Mouse (Mus musculus): ENCODE data around the gene Capzb. TPM values are rescaled to one million over a fixed set of nuclear protein-coding genes. Genes with fewer than 3 reads are reported as not detected.

Gene Capzb
- total RNA-seq, 2 experiments from 2014 or later, result 37.6 to 128 TPM

DNA sequence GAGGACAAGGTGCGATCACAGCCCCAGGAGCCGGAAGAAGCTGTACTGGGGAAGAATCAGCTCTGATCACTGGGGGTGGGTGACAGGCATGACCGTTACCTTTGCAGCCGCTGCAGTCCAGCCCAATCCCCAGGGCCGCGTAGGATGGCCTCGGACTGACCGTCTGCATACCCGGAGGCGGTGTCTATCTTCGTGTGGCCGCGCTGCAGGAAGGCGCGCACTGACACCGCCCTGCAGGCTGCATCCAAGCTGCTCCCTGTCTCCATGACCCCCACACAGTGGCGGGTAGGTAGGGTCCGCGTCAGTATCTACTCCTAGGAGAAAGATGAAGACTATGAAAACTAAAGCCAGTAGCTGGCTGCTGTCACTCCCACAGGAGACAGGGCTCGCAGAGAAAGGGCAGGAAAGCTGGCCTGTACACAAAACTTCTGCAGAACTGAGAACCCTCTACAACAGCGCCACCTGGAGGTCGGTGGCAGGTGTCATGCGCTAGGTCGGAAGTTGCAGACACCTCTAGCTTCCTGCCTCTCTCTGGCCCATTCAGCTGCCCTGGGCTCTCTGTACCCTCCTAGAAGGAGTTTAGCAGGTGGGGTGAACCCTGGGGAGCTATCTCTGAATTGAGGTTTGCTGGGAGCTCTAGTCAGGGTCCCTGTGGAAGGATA is 144.3 kb downstream of the Capzb start:
- ATAC-seq (replicated peaks; ENCODE audit: low FRiP score, poor library complexity, severe bottlenecking), result peak; percentile 79

- ATAC-seq (replicated peaks; ENCODE audit: low FRiP score, poor library complexity, severe bottlenecking), result no peak
Observed at GRCm38 (mm10) chr4:139338145-139338544, 145.4 kb downstream of the Capzb start.

DNA sequence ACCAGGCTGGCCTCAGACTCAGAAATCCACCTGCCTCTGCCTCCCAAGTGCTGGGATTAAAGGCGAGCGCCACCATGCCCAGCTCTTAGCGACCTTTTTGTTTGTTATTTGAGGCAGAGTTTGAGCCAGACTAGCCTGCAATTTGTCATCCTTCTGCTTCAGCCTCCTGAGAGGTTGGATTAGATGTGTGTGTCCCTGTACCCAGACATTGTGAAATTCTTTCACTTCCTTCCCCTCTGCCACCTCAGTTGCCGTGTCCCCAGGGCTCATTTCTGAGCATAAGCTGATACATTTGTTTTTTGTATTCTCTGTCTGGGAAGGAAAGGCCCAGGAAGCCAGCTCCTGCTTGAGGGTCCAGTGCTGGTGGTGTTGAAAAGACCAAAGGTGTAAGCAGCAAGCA is 148.1 kb downstream of the Capzb start:
- ATAC-seq (replicated peaks; ENCODE audit: low FRiP score, poor library complexity, severe bottlenecking), result no peak

Other genes starting within 250 kb of the Capzb start
- gene Rnf186, start 225.8 kb upstream of the Capzb start, total RNA-seq (2015; ENCODE audit: low replicate concordance), result not detected in 2 replicates
- gene Rnf186, start 225.8 kb upstream of the Capzb start, total RNA-seq (2017; ENCODE audit: low replicate concordance), result not detected in 2 replicates
- 0.19 and 0.42 TPM in 2 replicates for gene Tmco4, start 220.0 kb upstream of the Capzb start, total RNA-seq (2015; ENCODE audit: low replicate concordance)
- gene Tmco4, start 220.0 kb upstream of the Capzb start, total RNA-seq (2017; ENCODE audit: low replicate concordance), result 1.4 and 2.5 TPM in 2 replicates
- gene Htr6, start 117.3 kb upstream of the Capzb start, total RNA-seq (2015; ENCODE audit: low replicate concordance), result not detected in 2 replicates
- gene Htr6, start 117.3 kb upstream of the Capzb start, total RNA-seq (2017; ENCODE audit: low replicate concordance), result not detected in 2 replicates
- not detected in 2 replicates for gene Nbl1, start 99.9 kb upstream of the Capzb start, total RNA-seq (2015; ENCODE audit: low replicate concordance)
- gene Nbl1, start 99.9 kb upstream of the Capzb start, total RNA-seq (2017; ENCODE audit: low replicate concordance), result not detected in 2 replicates
- gene Minos1, start 61.8 kb upstream of the Capzb start, total RNA-seq (2015; ENCODE audit: low replicate concordance), result 103 and 127 TPM in 2 replicates
- 36.6 and 91.7 TPM in 2 replicates for gene Minos1, start 61.8 kb upstream of the Capzb start, total RNA-seq (2017; ENCODE audit: low replicate concordance)
- gene Pqlc2, start 117.8 kb downstream of the Capzb start, total RNA-seq (2015; ENCODE audit: low replicate concordance), result 1.5 TPM in 1 of 2 replicates, not detected in the other
- gene Pqlc2, start 117.8 kb downstream of the Capzb start, total RNA-seq (2017; ENCODE audit: low replicate concordance), result 3.5 TPM in 1 of 2 replicates, not detected in the other
- gene Akr7a5, start 117.8 kb downstream of the Capzb start, total RNA-seq (2015; ENCODE audit: low replicate concordance), result 3.8 TPM in 1 of 2 replicates, not detected in the other
- gene Akr7a5, start 117.8 kb downstream of the Capzb start, total RNA-seq (2017; ENCODE audit: low replicate concordance), result 0.43 and 0.70 TPM in 2 replicates
- 27.6 and 29.2 TPM in 2 replicates for gene Mrto4, start 159.7 kb downstream of the Capzb start, total RNA-seq (2015; ENCODE audit: low replicate concordance)
- 11.8 and 14.5 TPM in 2 replicates for gene Mrto4, start 159.7 kb downstream of the Capzb start, total RNA-seq (2017; ENCODE audit: low replicate concordance)
- gene Emc1, start 159.7 kb downstream of the Capzb start, total RNA-seq (2015; ENCODE audit: low replicate concordance), result 3.3 and 8.2 TPM in 2 replicates
- 14.8 and 26.1 TPM in 2 replicates for gene Emc1, start 159.7 kb downstream of the Capzb start, total RNA-seq (2017; ENCODE audit: low replicate concordance)
- gene Ubr4, start 159.7 kb downstream of the Capzb start, total RNA-seq (2015; ENCODE audit: low replicate concordance), result 165 and 179 TPM in 2 replicates
- 158 and 168 TPM in 2 replicates for gene Ubr4, start 159.7 kb downstream of the Capzb start, total RNA-seq (2017; ENCODE audit: low replicate concordance)